Mouse (Mus musculus): ENCODE measurements around the gene Rps3a1. TPM values are rescaled to one million over a fixed set of nuclear protein-coding genes. Genes with fewer than 3 reads are reported as not detected.
"Not testable (repeated sequence)": the region's sequence is repeated elsewhere in the genome, so short reads cannot be mapped to it uniquely, and the experiment has no call there.

The Rps3a1 gene
- total RNA-seq, 1 experiment from 2014 or later = 784 TPM

DNA sequence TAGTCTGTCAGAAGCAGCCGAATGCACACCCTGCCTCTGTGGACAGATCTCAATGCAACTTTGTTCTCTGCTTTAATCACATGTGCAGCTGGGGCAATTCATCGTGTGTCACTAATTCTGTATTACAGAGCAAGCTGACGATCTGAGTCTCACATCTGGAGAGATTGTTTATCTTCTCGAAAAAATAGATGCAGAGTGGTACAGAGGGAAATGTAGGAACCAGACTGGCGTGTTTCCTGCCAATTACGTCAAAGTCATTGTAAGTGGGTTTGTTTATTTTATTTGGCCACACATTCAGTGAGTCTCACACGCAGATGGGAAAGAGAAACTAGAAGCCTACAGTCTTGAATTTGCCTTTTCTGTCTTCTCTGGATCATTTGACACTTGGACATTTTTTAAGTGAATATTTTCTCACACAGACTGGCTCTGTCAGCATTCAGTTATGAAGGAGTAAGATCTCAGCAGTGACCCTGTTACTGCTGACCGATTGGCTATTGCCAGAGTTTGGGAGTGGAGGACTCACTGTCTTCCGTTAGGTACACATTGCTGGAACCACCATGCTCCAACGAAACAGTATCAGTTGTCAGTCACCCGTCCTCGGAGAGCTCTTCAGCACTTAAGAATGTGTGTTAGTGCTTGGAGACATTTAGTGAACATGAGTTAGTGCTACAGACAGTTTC lies 27.7 kb downstream of the Rps3a1 start:
- no peak for DNase-seq

DNA sequence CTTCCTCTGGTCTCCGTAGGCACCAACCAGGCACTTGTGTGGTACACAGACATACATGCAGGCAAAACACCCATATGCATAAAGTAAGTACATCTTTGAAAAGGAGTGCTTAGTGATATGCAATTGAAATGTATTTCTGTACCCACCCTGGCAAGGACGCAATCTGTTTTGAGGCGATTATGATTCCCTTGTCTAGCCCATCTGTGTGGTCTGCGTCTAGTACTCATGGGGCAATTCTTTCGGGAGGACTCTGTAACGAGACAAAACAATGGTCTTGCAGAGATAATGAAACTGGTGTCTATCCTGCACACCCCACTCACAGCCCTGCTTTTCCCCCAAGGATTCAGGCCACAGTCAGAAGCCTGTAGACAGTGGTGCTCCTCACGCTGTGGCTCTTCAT lies 29.7 kb downstream of the Rps3a1 start:
- no peak for DNase-seq

DNA sequence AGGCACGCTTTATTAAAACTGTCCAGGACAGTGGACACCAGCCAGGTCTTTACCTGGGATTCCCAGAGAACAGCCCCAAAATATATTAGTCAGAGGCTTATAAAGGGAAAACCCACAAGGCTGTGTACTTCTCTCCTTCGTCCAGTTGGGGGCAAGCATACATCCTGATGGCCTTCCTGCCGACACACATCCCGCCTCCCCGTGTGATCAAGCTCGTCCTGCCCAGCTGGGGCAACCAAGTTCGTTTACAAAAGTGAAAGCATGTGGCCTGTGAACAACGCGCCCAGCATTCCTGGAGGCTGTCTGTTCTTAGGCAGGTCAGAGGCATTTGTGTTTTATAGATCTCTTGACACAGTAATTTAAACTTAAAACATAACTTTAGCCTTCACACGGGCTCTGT lies 32.4 kb downstream of the Rps3a1 start:
- DNase-seq = peak; percentile 47

DNA sequence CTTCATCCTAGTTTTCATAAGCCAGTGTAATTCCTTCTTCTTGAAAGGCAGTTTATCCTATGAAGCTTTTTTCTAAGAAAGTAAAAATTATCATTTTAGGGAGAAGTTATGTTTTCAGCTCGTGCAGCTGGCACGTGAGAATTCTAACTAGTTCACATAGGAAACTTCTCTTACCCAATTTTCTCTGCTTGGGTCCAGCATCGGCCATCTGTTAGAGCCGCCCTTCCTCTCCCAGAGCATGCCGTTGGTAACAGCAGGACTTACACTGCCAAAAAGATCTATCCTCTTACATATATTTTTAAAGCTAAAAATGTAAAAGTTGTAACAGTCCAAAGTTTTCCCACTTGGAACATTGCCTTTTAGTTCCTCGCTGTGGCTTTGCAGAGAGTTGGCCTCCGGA lies 33.4 kb downstream of the Rps3a1 start:
- no peak for DNase-seq

DNA sequence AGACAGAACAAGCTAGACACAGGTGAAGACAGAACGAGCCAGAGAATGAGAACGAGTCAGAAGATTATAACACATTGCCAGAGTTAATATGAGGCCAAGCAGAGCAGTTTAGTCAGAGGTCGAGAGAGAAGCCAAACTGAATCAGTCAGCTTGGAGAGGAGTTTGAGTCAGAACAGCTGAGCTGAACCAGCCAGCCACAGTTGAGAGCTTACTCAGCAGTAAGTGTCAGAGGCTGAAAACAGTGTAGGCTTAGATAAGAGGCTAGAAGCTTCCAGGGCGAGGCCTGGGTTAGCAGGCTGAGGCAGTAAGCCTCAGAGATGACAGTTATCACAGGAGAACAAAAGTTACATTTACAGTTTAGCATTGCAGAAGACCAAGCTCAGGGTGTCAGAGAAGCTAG lies 33.9 kb downstream of the Rps3a1 start:
- DNase-seq = no peak

DNA sequence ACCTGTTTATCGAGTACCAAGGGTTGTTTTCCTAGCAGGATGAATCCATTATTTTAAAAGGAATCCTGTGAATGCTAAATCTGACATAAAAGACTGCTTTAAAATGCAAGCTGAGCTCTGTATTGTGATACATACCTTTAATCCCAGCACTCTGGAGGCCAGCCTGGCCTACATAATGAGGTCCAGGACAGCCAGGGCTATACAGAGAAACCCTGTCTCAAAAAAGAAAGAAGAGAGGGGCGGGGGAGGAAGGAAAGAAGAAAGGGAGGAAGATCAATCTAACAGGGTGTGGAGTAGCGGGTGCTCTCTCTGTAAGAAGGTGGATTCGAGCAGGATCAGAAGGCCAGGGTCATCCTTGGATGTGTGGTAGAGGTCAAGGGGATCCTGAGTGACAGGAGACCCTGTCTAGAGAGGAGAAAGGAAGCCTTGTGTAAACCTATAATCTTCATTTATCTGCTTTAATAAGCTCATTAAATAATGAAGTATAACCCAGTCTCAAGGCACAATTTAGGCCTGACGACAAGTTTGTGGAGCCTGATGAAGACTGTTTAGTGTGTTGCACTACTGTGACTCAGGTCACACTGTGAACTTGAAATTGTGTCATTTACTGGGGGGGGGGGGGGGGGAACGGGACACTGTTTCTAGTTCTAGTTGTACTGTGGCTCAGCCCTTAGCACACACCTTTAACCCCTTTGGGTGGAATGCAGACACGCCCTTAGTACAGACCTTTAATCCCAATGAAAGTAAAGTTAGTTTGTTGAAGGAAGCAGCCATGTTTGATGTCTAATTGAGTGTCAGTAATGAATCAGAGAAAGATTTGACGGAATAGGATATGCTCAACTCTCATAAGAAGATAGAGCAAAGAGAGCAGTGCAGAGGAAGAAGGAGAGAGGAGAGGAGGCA lies 34.6 kb downstream of the Rps3a1 start:
- no peak for DNase-seq

DNA sequence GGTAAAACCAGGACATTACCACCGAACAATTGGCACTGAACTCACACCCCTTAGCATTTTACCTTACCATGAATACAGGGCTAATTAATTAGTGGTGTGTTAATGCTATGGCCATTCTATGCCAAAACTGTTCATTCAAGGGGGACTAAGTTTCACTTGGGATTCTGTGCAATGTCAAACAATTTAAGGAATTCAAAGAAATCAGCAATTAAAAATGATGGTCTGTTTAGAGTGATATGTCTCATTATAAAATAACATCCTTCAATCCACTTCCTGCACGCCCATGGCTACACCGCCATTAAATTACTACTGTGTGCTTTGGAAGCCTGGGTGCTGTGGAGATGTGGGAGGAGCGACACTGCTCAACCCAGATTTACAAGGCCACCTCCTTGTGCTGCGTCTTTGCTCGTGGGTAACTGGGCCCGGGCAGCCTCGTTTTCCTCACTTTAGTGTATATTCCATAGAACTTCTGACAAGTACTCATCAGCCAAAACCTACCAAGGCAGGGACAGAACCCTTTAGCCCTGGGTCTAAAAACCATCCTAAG lies 36.3 kb downstream of the Rps3a1 start:
- no peak for DNase-seq

DNA sequence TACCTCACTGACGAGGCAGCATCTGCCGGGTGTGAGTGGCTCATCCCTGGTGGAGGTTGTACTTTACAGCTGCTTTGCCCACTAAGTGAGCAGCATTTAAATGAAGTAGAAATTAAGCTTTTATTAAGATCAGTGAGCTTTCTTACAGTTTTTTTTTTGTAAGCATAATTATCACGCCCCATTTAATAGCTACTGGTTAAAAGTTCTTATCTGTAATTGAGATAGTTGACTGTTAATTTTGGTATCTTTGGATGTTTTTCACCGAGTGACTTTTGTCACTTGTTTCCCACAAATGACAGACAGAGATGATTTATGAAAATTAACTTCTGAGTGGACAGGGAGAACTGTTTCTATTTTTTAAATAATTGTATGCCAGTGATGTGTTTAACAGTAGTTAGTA lies 37.6 kb downstream of the Rps3a1 start:
- DNase-seq = no peak

DNA sequence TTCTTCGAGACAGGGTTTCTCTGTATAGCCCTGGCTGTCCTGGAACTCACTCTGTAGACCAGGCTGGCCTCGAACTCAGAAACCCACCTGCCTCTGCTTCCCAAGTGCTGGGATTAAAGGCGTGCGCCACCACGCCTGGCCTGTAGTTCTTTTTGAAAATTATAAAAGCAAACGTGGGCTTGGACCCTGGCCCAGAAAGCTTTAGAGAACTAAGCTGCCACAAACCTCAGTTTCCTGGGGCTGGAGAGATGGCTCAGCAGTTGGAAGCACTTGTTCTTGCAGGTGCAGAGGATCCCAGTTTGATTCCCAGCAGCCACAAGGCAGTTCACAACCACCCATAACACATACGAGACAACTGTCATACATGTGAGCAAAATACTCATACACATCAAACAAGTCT lies 38.1 kb downstream of the Rps3a1 start:
- not testable (repeated sequence) for DNase-seq

DNA sequence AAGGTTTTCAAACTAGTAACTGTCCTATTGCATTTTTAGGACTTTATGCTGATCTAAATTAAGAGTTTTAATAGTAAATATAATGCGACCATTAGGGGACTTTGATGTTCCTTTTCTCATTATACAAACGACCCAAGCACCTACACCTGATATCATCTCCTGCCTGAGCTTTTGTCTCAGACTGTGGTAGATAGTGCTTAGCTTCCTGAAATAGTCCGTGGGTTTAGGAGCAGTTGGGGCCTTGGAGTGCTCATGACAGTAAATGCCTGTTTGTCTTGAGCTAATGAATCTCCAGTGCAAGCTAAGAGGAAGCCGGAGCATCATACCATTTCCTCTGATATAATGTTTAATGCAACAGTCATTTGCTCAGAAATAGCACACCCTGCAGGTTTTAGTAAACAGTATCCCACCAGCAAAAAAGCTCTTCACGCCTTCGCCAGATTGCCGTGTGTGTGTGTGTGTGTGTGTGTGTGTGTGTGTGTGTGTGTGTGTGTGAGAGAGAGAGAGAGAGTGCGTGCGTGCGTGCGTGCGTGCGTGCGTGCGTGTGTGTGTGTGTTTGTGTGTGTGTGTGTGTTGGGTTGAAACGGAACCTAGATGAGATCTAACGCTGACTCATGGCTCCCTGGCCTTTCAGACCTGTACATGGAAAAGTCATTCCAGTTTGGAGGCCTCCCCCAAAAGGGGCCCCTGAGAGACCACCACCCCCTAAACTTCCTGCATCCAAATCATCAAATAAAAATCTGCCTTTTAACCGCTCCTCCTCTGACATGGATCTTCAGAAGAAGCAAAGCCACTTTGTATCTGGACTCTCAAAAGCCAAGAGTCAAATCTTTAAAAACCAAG lies 38.8 kb downstream of the Rps3a1 start:
- no peak for DNase-seq

DNA sequence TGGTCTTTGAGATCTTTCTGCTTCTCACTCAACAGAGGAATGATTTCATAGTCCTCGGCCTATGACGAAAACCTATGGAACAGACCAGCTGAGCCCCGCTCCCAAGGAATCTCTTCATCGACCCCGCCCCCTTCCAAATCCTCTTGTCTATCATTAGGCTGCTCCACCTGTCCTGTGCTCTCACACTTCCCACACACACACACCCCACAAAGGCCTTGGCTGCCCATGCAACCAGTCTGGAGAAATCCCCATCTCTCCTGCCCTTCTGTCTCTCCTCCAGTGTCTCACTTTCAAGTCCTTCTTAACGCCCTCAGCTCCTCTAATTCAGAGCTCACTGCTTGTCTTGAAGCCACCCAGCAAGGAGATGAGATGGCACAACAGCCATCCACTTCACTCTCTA lies 40.5 kb downstream of the Rps3a1 start:
- DNase-seq = no peak

DNA sequence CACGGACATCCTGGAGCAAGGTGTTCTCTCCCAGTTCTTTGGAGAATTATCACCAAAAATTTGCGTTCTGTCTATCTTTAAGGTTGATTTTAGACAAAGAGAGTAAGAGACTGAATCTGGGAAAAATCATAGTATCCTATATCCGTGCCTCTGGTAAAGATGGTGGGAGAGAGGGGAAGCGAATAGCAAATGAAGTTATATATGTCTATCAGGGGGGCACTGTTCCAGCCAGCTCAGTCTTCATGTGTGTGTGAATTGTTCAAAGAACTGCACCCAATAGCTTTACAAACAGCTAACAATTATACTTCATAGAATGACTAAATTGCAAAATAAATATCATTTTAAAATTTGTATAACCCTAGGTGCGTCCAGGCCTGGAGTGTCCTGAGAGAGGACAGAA lies 48.6 kb downstream of the Rps3a1 start:
- DNase-seq = no peak

DNA sequence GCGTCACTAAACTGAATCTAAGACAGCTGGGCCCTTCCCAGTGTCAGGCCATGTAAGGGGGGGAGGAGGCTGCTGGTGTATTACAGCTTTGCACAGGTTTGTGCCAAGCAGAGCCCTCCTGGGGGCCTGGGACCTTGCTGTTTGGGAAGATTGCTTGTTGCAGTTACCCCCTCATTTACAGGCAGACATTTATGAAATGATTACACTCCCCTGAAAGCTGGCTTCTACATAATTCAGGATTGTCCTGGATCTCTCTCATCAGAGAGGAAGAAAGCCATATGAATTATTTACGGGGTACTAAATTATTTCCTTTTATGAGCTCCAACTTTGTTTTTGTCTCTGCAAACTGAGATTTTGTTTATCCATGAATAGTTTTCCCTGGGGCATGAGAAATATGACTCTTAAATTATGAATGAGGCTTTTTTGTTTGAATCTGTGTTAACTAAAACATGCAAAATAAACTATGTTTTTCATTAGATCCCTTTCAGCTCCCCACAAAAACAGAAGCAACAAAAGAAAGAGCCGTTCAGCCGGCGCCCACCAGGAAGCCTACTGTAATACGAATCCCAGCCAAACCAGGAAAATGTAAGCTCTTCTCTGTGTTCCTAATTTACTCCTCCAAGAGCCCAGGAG lies 49.2 kb downstream of the Rps3a1 start:
- no peak for DNase-seq

Other genes starting within 250 kb of the Rps3a1 start
- gene Sh3d19, start 171.6 kb downstream of the Rps3a1 start, total RNA-seq (2021) = 19.9 and 21.2 TPM in 2 replicates
- not detected in 2 replicates for gene Prss48, start 140.2 kb downstream of the Rps3a1 start, total RNA-seq (2021)
- gene Lrba, start 82.0 kb upstream of the Rps3a1 start, total RNA-seq (2021) = 36.6 and 40.3 TPM in 2 replicates

All from adrenal gland, postnatal 25 days (tissue).